Mouse (Mus musculus): Measurements from ENCODE around the gene Arnt.
"Not testable (repeated sequence)": the region's sequence is repeated elsewhere in the genome, so short reads cannot be mapped to it uniquely, and the experiment has no call there.

The Arnt gene

GRCm38 (mm10) chr3:95526111-95526510 lies 91.9 kb downstream of the Arnt start:
- DNase-seq (ENCODE audit: low spot score in 2 of 2): no peak

GRCm38 (mm10) chr3:95526622-95527211 lies 92.5 kb downstream of the Arnt start, which contains the start of gene Ctss:
Ctss (plus strand) TSS chr3:95526786.
- peak in 1 of 2 experiments; percentile 37 for DNase-seq (ENCODE audit: low spot score in 2 of 2)

GRCm38 (mm10) chr3:95529814-95530213 lies 95.6 kb downstream of the Arnt start:
- DNase-seq (ENCODE audit: low spot score in 2 of 2): no peak

GRCm38 (mm10) chr3:95531025-95531424 lies 96.8 kb downstream of the Arnt start:
- DNase-seq (ENCODE audit: low spot score in 2 of 2): no peak

- DNase-seq (ENCODE audit: low spot score in 2 of 2): no peak
These were observed 99.2 kb downstream of the Arnt start for GRCm38 (mm10) chr3:95533364-95533763.

GRCm38 (mm10) chr3:95534927-95535326 lies 100.7 kb downstream of the Arnt start:
- DNase-seq (ENCODE audit: low spot score in 2 of 2): no peak

GRCm38 (mm10) chr3:95538936-95539335 lies 104.7 kb downstream of the Arnt start:
- DNase-seq (ENCODE audit: low spot score in 2 of 2): no peak

GRCm38 (mm10) chr3:95539837-95540236 lies 105.6 kb downstream of the Arnt start:
- DNase-seq (ENCODE audit: low spot score in 2 of 2): no peak

- DNase-seq (ENCODE audit: low spot score in 2 of 2): not testable (repeated sequence)
These were observed 107.0 kb downstream of the Arnt start for GRCm38 (mm10) chr3:95541186-95541585.

- DNase-seq (ENCODE audit: low spot score in 2 of 2): no peak
These were observed 108.0 kb downstream of the Arnt start for GRCm38 (mm10) chr3:95542171-95542570.

- no peak for DNase-seq (ENCODE audit: low spot score in 2 of 2)
These were observed 108.8 kb downstream of the Arnt start for GRCm38 (mm10) chr3:95542981-95543380.

Data from spleen, postnatal 10 days (tissue).